ENCODE assay signal across 8 mouse cellular contexts in genomic region chr2:104028139-104028723, GRCm38 (mm10). TPM values are rescaled to one million over a fixed set of nuclear protein-coding genes. Genes with fewer than 3 reads are reported as not detected.
A peak's percentile ranks its signal among the peaks of the same experiment; 100 is the strongest.
DNase-seq lines count a peak whose midpoint lies in the region; ATAC-seq and TF ChIP-seq lines count a peak whose summit lies in the region.

4931422A03Rik (minus strand) TSS chr2:104028361.

- H3K4me1 ChIP-seq in embryonic fibroblast, embryonic 13.5 days (ENCODE audit: control insufficient read depth, insufficient read depth, low read length): peaks cover 2% of the 10 kb centered on the region
- peaks cover 26% of the 10 kb centered on the region for H3K4me1 ChIP-seq in midbrain, embryonic 13.5 days (replicated peaks)

- H3K4me3 ChIP-seq in embryonic fibroblast, embryonic 13.5 days (ENCODE audit: insufficient read depth, low read length): peak within 1 kb of the TSS; percentile 88
- H3K4me3 ChIP-seq in midbrain, embryonic 13.5 days (replicated peaks): peak within 1 kb of the TSS; percentile 84

- intact Hi-C loops in left cerebral cortex, postnatal 10 days (cut with DNase I): no loop called here

- H3K36me3 ChIP-seq in midbrain, embryonic 13.5 days: peaks cover 7% of the 10 kb centered on the region; the same call in 1 of the 2 replicates

- DNase-seq in left cerebral cortex, adult 18-20 months (ENCODE audit: low spot score in 2 of 2): peak; percentile 15 to 18
- DNase-seq in left cerebral cortex, postnatal 10 days (ENCODE audit: extremely low spot score in 1 of 2, low spot score in 2 of 2): no peak
- peak; percentile 13 to 45 for DNase-seq in kidney, postnatal 36 days
- no peak for DNase-seq in retina, embryonic 14.5 days (ENCODE audit: low spot score)
- DNase-seq in gastrocnemius, postnatal 4 days (ENCODE audit: low spot score in 2 of 2): no peak

- 1% methylated on average over 32 of the region's 32 CpGs for WGBS in midbrain, embryonic 13.5 days

- no peak for TF ChIP-seq POLR2A in embryonic fibroblast, embryonic 13.5 days (IDR thresholded peaks at IDR 0.05; ENCODE audit: low read depth, low read length)

- no peaks in the 10 kb centered on the region for H3K9me3 ChIP-seq in midbrain, embryonic 13.5 days

- peak; percentile 47 for ATAC-seq in activated CD4-positive, CD25-positive, alpha-beta regulatory T cell, adult 4 months
- ATAC-seq in midbrain, embryonic 13.5 days: peak; percentile 9; the same call in 1 of the 2 replicates

- H3K27ac ChIP-seq in embryonic fibroblast, embryonic 13.5 days (ENCODE audit: insufficient read depth, low read length): peak within 1 kb of the TSS; percentile 2; the same call in 1 of the 2 replicates
- peak within 1 kb of the TSS; percentile 56 for H3K27ac ChIP-seq in midbrain, embryonic 13.5 days

- no peak for TF ChIP-seq CTCF in embryonic fibroblast, embryonic 13.5 days (IDR thresholded peaks at IDR 0.05; ENCODE audit: borderline replicate concordance, insufficient read depth, low read length)

- peak within 1 kb of the TSS; percentile 74 for H3K4me2 ChIP-seq in midbrain, embryonic 13.5 days (replicated peaks)

- peak within 1 kb of the TSS; percentile 87 for H3K9ac ChIP-seq in midbrain, embryonic 13.5 days (replicated peaks)

- H3K27me3 ChIP-seq in midbrain, embryonic 13.5 days: no peaks in the 10 kb centered on the region

RNA-seq across cellular contexts. Expression of gene 4931422A03Rik, which starts in this region (rescaled TPM):
- not detected for total RNA-seq in left cerebral cortex, adult 18-20 months (2021)
- not detected for total RNA-seq in left cerebral cortex, postnatal 10 days (2021)
- under 1 TPM in 1 of 2 experiments, not detected in 1; 0.59 TPM for polyA plus RNA-seq in activated CD4-positive, CD25-positive, alpha-beta regulatory T cell, adult 4 months (2017; shearing (Covaris generic))
- not detected in 2 replicates for polyA plus RNA-seq in embryonic fibroblast, embryonic 13.5 days (2011; ENCODE audit: insufficient read length, low read depth, missing spikeins)
- polyA plus RNA-seq in midbrain, embryonic 13.5 days (2015; fragmentation: Nextera tagmentation; extraction: Ambion mirVana): 1.8 and 2.5 TPM in 2 replicates
- not detected for total RNA-seq in gastrocnemius, postnatal 4 days (2021)

Comparison
In these comparisons a context has a peak if more than half of its experiments do, and no peak if none do; other contexts are left out.
1. Peak in DNase-seq in left cerebral cortex, adult 18-20 months; RNA of the gene not detected or under 1 TPM.
2. Peak in ATAC-seq in activated CD4-positive, CD25-positive, alpha-beta regulatory T cell, adult 4 months; RNA of the gene not detected or under 1 TPM.
3. DNase-seq: peak in kidney, postnatal 36 days (2 of 2); none in left cerebral cortex, postnatal 10 days (0 of 2), retina, embryonic 14.5 days (single experiment) and gastrocnemius, postnatal 4 days (0 of 2).